Mouse (Mus musculus): ENCODE results near the gene Nek2. TPM values are rescaled to one million over a fixed set of nuclear protein-coding genes. Genes with fewer than 3 reads are reported as not detected.

The Nek2 gene
- 1 to 10 TPM; 7.0 to 8.5 TPM for total RNA-seq (2021)

- DNase-seq = peak; percentile 97 to 99
- intact Hi-C loops (cut with DNase I) = loop anchor here (5.0 kb wide), 1 partner anchor 424 kb away; no protein-coding TSS in a partner anchor
These were observed at the start of gene Nek2 for GRCm38 (mm10) chr1:191821326-191822091. Gene Nek2, plus strand, starts transcription at chr1:191821444.

- DNase-seq = no peak
- intact Hi-C loops (cut with DNase I) = no loop called here
These were observed 47.1 kb upstream of the Nek2 start for GRCm38 (mm10) chr1:191774106-191774505.

- no peak for DNase-seq
- intact Hi-C loops (cut with DNase I) = no loop called here
These were observed 46.1 kb upstream of the Nek2 start for GRCm38 (mm10) chr1:191775116-191775515.

GRCm38 (mm10) chr1:191777521-191777920 lies 43.7 kb upstream of the Nek2 start:
- intact Hi-C loops (cut with DNase I) = no loop called here
- no peak for DNase-seq

- intact Hi-C loops (cut with DNase I) = no loop called here
These were observed 40.8 kb upstream of the Nek2 start for GRCm38 (mm10) chr1:191780470-191780869.

GRCm38 (mm10) chr1:191785108-191785507 lies 36.1 kb upstream of the Nek2 start:
- intact Hi-C loops (cut with DNase I) = no loop called here
- DNase-seq = no peak

More at GRCm38 (mm10) chr1:191780470-191780869, 40.8 kb upstream of the Nek2 start:
- DNase-seq = no peak

- intact Hi-C loops (cut with DNase I) = no loop called here
- no peak for DNase-seq
These were observed 35.0 kb upstream of the Nek2 start for GRCm38 (mm10) chr1:191786255-191786654.

GRCm38 (mm10) chr1:191787379-191787778 lies 33.9 kb upstream of the Nek2 start:
- intact Hi-C loops (cut with DNase I) = no loop called here
- no peak for DNase-seq

- intact Hi-C loops (cut with DNase I) = no loop called here
- DNase-seq = no peak
These were observed 28.3 kb upstream of the Nek2 start for GRCm38 (mm10) chr1:191792991-191793390.

GRCm38 (mm10) chr1:191793888-191794532 lies 27.2 kb upstream of the Nek2 start:
- intact Hi-C loops (cut with DNase I) = no loop called here
- peak in 1 of 2 experiments; percentile 39 for DNase-seq

GRCm38 (mm10) chr1:191796238-191796896 lies 24.9 kb upstream of the Nek2 start:
- intact Hi-C loops (cut with DNase I) = no loop called here
- DNase-seq = no peak

GRCm38 (mm10) chr1:191802093-191802819 lies 19.0 kb upstream of the Nek2 start:
- DNase-seq = no peak
- intact Hi-C loops (cut with DNase I) = no loop called here

- DNase-seq = peak; percentile 33
- intact Hi-C loops (cut with DNase I) = no loop called here
These were observed 18.2 kb upstream of the Nek2 start for GRCm38 (mm10) chr1:191802820-191803655.

- no peak for DNase-seq
These were observed 16.5 kb upstream of the Nek2 start for GRCm38 (mm10) chr1:191804747-191805146.

GRCm38 (mm10) chr1:191805788-191806187 lies 15.5 kb upstream of the Nek2 start:
- intact Hi-C loops (cut with DNase I) = no loop called here
- DNase-seq = no peak

More at GRCm38 (mm10) chr1:191804747-191805146, 16.5 kb upstream of the Nek2 start:
- intact Hi-C loops (cut with DNase I) = no loop called here

- no peak for DNase-seq
- intact Hi-C loops (cut with DNase I) = no loop called here
These were observed 14.5 kb upstream of the Nek2 start for GRCm38 (mm10) chr1:191806740-191807139.

- intact Hi-C loops (cut with DNase I) = no loop called here
- DNase-seq = no peak
These were observed 13.3 kb upstream of the Nek2 start for GRCm38 (mm10) chr1:191807979-191808378.

GRCm38 (mm10) chr1:191808688-191809223 lies 12.5 kb upstream of the Nek2 start:
- intact Hi-C loops (cut with DNase I) = no loop called here
- DNase-seq = peak in 1 of 2 experiments; percentile 20

GRCm38 (mm10) chr1:191811774-191812173 lies 9.5 kb upstream of the Nek2 start:
- intact Hi-C loops (cut with DNase I) = no loop called here
- no peak for DNase-seq

Data from heart, postnatal 10 days (tissue).